Mouse (Mus musculus) erythroblast, embryonic 14.5 days (primary cell): ENCODE measurements around the gene Zfp513. TPM values are rescaled to one million over a fixed set of nuclear protein-coding genes. Genes with fewer than 3 reads are reported as not detected.

Experiments
- H3K27me3 ChIP-seq: 2 replicates; pipeline ENCODE4 v1.6.1; 2012; ENCODE audit warnings: inconsistent platforms; ENCODE audit not compliant: control insufficient read depth
- H3K36me3 ChIP-seq: 2 replicates; pipeline ENCODE4 v1.6.1; 2012; ENCODE audit warnings: mild to moderate bottlenecking, inconsistent platforms; ENCODE audit not compliant: control insufficient read depth
- H3K4me1 ChIP-seq: 2 replicates; pipeline ENCODE4 v1.6.1; 2012; ENCODE audit warnings: inconsistent platforms; ENCODE audit not compliant: control insufficient read depth
- H3K4me3 ChIP-seq: replicated peaks from 2 replicates; pipeline ENCODE3; 2012; ENCODE audit warnings: moderate library complexity, mild to moderate bottlenecking, inconsistent platforms
- H3K9me3 ChIP-seq: 2 replicates; pipeline ENCODE4 v1.6.1; 2012; ENCODE audit warnings: low read length, inconsistent platforms, mixed read lengths; ENCODE audit not compliant: control insufficient read depth
- GATA1 ChIP-seq: IDR thresholded peaks from 2 replicates; pipeline ENCODE4 v1.6.1; 2012; ENCODE audit warnings: low read length, inconsistent platforms, mixed read lengths
- TAL1 ChIP-seq: IDR thresholded peaks from 3 replicates; pipeline ENCODE4 v1.6.1; 2012; ENCODE audit warnings: low read length, inconsistent platforms, mixed read lengths
- polyA plus RNA-seq: library from polyadenylated mRNA; stranded (reverse); fragments of >175 nt; gene quantifications from 2 replicates; pipeline ENCODE4 v1.2.3, GENCODE M21; 2012

The Zfp513 gene
- polyA plus RNA-seq, 1 experiment = 2.5 TPM

DNA sequence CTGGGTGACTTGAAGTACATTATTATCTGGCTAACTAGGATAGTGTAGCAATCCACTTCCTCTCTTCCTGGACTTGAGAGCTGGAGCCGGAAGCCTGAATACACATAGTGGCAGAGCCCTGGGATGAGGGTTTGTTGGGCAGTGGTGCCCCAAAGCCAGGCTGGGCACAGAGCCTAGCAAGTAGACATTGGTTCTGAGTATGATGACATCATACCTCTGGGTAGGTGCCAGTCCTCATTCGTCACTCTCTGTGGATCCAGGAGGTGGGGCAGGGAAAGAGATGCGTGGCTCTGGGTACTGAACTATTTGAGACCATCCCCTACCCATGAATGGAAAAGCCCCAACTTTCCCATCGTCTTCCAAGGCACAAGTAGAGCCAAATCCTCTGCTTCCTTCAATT is 52.3 kb downstream of the Zfp513 start:
- TF ChIP-seq TAL1 (no peak), GATA1 (no peak)
- Histone ChIP-seq H3K36me3 (peaks cover 19% of the 10 kb centered on the region), H3K4me3 (no peak overlapping the region), H3K9me3 (no peaks in the 10 kb centered on the region), H3K4me1 (peaks cover 19% of the 10 kb centered on the region), H3K27me3 (no peaks in the 10 kb centered on the region)

Other genes starting within 250 kb of the Zfp513 start
- gene Preb, start 241.9 kb downstream of the Zfp513 start, polyA plus RNA-seq = 4.6 and 5.1 TPM in 2 replicates
- not detected in 2 replicates for gene Tcf23, start 233.6 kb downstream of the Zfp513 start, polyA plus RNA-seq
- 0.81 and 1.6 TPM in 2 replicates for gene Atraid, start 154.0 kb downstream of the Zfp513 start, polyA plus RNA-seq
- gene Slc5a6, start 153.4 kb downstream of the Zfp513 start, polyA plus RNA-seq = 0.07 and 0.13 TPM in 2 replicates
- 14.6 and 19.9 TPM in 2 replicates for gene Cad, start 147.5 kb downstream of the Zfp513 start, polyA plus RNA-seq
- not detected in 2 replicates for gene Dnajc5g, start 96.0 kb downstream of the Zfp513 start, polyA plus RNA-seq
- gene Slc30a3, start 94.1 kb downstream of the Zfp513 start, polyA plus RNA-seq = not detected in 2 replicates
- not detected in 2 replicates for gene Trim54, start 85.6 kb downstream of the Zfp513 start, polyA plus RNA-seq
- gene Ucn, start 63.5 kb downstream of the Zfp513 start, polyA plus RNA-seq = not detected in 2 replicates
- 0.14 and 0.38 TPM in 2 replicates for gene Mpv17, start 48.1 kb downstream of the Zfp513 start, polyA plus RNA-seq
- gene Gm29609, start 22.4 kb downstream of the Zfp513 start, polyA plus RNA-seq = 2.2 and 2.5 TPM in 2 replicates
- gene Gtf3c2, start 22.2 kb downstream of the Zfp513 start, polyA plus RNA-seq = 4.0 and 4.9 TPM in 2 replicates
- 2.7 and 2.9 TPM in 2 replicates for gene Snx17, start 9.1 kb downstream of the Zfp513 start, polyA plus RNA-seq
- gene Eif2b4, start 8.9 kb downstream of the Zfp513 start, polyA plus RNA-seq = 32.5 and 34.0 TPM in 2 replicates
- 31.4 and 40.0 TPM in 2 replicates for gene Ppm1g, start 18.4 kb upstream of the Zfp513 start, polyA plus RNA-seq
- gene Nrbp1, start 38.6 kb upstream of the Zfp513 start, polyA plus RNA-seq = 2.3 and 2.6 TPM in 2 replicates
- not detected in 2 replicates for gene Gm9970, start 38.9 kb upstream of the Zfp513 start, polyA plus RNA-seq
- 0.06 and 0.14 TPM in 2 replicates for gene Krtcap3, start 49.4 kb upstream of the Zfp513 start, polyA plus RNA-seq
- gene Ift172, start 88.8 kb upstream of the Zfp513 start, polyA plus RNA-seq = 0.30 and 0.43 TPM in 2 replicates
- 0.17 TPM in 1 of 2 replicates, not detected in the other for gene Fndc4, start 93.8 kb upstream of the Zfp513 start, polyA plus RNA-seq
- not detected in 2 replicates for gene Gckr, start 95.1 kb upstream of the Zfp513 start, polyA plus RNA-seq